Mouse (Mus musculus) liver, postnatal 0 days (tissue): Measurements from ENCODE around the gene R3hdm2.

ENCODE experiments used
- CTCF ChIP-seq: sonication (generic); IDR thresholded peaks from 2 replicates; pipeline ENCODE4 v1.5.1; 2016; ENCODE audit warnings: antibody characterized with exemption, low read depth
- EP300 ChIP-seq: IDR thresholded peaks from 2 replicates; pipeline ENCODE4 v1.6.1; 2016; ENCODE audit warnings: antibody characterized with exemption, low read depth, mild to moderate bottlenecking

GRCm38 (mm10) chr10:127380767-127381742 lies 928 bp downstream of the R3hdm2 start:
- TF ChIP-seq CTCF: peak; percentile 15; the same call in 1 of the 2 replicates
- no peak for TF ChIP-seq EP300
